Mouse (Mus musculus) yolk sac, embryonic 10.5 days (tissue): ENCODE measurements around the gene Apoc4.
A peak's percentile ranks its signal among the peaks of the same experiment; 100 is the strongest.
"Not testable (repeated sequence)": the region's sequence is repeated elsewhere in the genome, so short reads cannot be mapped to it uniquely, and the experiment has no call there.

Experiments used
- DNase-seq: peaks from one replicate; pipeline ENCODE4 v3.0.0-alpha.2; 2017; ENCODE audit warnings: low spot score

The Apoc4 gene

DNA sequence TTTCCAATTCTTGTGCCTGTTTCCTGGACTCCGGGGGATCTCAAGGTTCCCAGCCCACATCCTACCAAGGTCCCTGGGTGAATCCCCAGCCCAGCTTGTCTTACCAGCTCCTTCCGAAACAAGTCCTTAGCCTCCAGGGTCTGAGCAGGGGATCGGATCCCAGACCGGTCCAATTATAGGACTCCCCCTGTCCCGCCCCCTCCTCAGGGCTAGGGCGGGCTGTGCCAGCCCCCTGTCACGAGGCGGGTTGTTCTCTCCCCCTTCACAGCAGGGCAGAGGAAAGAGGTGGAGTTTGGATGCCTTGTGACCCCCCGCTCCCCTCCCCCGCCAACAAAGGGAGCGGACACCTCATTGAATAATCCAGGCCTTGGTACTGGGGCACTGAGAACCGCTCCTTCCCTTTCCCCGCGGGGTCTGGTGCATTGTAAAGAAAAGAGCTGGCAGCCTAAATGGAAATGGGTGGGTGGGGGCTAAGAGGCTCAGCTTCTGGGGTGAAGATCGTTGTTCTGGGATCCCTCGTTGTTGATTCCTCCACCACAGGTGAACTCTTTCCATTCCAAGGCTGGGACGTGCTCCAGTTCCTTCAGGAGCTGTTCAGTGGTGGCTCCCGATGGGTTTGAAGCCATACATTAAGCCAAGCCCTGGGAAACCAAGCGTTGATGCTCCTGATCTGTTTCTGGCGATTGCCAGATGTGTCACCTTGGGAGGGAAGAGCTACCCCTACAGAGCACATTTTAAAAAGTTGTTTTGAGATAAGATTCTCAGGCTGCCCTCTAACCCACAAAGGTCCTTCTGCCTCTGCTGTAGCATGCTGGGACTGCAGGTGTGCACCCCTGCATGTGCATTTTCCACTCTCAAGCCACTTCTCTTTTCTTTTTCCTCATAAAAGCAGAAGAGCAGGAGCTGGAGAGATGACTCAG, 17.9 kb upstream of the Apoc4 start, which contains the start of gene Apoe:
Gene Apoe, minus strand, starts transcription at position 282 of the 920 bp plus-strand sequence.
- DNase-seq, result peak; percentile 91

DNA sequence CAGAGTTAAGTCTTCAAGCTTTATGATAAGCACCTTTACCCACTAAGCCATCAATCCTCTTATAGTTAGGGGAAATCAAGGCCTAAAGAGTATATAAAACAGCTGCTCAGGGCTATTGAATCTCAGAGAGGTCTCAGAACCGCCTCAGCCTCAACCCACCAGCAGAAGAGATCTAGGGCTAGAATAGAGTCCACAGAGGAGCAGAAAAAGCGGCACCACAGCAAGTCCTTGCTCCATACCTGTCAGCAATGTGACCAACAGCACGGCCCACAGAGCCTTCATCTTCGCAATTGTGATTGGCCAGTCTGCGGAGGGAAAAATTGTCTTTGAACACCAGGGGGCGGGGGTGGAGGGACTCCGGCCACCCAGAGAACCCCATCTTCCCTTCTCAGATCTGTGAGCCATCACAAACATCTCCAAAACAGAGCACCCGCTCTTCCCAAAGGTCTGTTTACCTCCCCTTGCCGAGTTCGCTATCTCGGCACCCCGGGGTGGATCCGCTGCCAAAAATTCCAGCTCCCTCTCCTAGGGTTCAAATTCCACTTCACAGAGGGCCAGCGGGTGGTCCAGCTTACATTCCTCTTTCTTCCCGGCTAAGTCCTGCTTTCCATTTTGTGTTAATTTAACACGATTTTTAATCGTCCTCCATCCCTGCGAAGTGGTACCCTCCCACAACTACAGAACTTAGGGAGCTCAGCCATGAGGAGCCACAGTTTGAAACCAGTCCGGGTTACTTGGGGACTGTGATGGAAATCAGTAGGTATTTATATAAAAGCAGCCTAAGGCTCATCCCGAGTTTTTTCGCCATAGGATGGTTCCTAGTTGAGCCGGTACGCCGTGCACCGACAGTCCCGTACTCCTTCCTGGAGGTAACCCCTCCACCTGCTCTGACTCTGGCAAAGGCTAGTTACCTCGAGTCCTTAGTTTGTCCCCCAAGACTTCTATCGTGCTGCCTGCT, 16.9 kb upstream of the Apoc4 start:
- DNase-seq, result peak; percentile 68

DNA sequence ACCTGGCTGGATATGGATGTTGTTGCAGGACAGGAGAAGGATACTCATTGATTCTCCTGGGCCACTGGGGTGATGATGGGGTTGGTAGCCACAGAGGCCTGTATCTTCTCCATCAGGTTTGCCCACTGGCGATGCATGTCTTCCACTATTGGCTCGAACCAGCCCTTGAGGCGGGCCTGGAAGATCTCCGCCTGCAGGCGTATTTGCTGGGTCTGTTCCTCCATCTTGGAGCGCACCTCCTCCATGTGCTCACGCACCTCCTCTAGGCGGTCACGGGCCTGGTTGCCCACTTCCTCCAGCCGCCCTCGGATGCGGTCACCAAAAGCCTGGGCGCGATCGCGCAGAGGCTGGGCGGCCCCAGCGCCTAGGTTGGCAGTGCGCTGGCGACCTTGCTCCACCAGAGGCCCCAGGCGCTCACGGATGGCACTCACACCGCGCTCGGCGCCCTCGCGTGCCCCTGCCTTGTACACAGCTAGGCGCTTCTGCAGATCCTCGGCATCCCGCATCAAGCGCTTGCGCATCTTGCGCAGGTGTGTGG, 15.1 kb upstream of the Apoc4 start:
- peak; percentile 45 for DNase-seq

DNA sequence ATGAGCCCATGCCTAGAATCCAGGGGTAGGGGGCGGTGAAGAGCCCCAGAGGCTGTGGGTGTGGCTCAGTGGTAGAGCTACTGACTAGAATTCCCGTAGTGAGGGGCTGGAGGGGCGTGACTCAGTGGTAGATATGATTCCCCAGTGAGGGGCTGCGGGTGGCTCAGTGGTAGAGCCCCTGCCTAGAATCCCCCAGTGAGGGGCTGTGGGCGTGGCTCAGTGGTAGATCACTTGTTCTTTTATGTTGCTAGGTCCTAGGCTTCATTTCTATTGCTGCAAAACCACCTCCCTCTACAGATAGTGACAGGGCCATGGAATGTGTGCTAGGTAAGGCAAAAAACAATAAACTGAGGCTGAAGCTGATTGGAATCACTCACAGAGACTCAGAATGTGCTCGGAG, 14.6 kb upstream of the Apoc4 start:
- peak; percentile 59 for DNase-seq

DNA sequence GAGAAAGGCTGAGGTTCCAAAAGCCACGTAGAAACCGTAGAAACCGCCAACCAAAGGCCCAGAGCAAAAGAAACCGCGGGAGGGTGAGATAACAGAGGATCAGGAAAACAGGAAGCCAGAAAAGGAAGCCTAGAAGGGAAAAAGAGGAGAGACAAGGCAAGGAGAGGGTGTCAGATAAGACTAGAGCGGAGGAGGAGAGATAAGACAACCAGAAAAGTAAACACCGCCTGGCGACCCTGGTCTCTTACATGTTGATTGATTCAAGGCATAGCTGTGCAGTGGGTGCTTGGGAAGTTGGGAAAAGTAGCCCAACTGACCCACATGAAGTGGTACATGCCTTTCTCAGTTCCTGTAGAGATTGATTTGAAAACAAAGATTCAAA, 13.9 kb upstream of the Apoc4 start:
- peak; percentile 77 for DNase-seq

DNA sequence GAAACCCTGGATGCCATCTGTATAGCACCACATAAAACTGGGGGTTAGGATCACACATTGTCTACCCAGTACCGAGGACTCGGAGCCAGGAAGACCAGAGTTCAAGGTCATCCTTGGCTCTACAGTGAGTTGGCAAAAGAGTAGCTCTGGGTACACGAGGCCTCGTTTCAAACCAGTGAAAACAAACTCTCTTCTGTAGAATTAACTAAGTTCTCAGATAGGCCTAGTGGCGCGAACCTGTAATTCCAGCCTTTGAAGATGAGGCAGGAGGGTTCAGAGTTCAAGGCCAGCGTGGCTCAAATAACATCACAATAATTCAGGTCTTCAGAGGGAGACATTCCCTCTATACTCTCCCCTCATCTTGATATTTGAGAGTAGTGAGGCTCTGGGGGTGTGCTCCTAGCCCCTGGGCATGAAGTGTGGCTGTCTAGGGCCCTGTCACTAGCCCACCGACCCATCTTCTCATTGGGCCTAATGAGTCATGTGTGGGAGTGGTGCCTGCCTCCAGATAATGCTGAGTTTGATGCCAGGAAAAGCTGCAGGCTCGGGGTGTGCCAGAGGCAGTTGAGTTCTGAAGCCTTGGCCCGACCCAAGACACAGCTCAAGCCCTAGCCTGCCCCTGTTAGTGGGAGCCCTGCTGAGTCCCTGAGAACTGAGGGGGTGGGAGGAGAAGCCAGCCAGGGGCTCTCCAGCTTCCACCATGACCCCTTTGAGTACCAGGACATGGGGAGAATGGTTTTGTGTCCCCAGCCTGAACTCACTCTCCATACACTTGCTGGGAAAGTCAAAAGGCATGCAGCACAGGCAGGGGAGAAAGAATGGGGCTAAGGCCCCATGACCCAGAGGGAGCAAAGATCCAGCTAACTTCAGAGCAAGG, 13.3 kb upstream of the Apoc4 start:
- no peak for DNase-seq

DNA sequence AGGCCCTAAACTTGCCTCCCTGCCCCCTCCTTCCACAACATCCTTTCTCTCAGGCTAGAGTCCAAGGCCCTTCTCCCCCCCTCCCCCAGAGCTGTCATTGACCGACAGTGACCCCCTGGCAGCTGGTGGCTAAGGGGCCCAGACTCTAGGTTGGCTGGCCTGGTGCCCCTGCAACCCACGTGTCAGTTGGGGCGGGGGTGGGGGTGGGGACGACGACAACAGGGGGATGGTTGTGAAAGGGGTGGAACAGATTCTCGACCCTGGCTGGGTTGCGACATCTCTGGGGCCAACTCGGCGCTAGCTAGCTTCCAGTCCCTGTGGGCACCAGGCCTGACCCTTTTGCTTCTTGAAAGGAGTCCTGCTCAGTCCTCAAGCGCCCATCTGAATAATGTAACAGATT, 12.1 kb upstream of the Apoc4 start:
- peak; percentile 74 for DNase-seq

DNA sequence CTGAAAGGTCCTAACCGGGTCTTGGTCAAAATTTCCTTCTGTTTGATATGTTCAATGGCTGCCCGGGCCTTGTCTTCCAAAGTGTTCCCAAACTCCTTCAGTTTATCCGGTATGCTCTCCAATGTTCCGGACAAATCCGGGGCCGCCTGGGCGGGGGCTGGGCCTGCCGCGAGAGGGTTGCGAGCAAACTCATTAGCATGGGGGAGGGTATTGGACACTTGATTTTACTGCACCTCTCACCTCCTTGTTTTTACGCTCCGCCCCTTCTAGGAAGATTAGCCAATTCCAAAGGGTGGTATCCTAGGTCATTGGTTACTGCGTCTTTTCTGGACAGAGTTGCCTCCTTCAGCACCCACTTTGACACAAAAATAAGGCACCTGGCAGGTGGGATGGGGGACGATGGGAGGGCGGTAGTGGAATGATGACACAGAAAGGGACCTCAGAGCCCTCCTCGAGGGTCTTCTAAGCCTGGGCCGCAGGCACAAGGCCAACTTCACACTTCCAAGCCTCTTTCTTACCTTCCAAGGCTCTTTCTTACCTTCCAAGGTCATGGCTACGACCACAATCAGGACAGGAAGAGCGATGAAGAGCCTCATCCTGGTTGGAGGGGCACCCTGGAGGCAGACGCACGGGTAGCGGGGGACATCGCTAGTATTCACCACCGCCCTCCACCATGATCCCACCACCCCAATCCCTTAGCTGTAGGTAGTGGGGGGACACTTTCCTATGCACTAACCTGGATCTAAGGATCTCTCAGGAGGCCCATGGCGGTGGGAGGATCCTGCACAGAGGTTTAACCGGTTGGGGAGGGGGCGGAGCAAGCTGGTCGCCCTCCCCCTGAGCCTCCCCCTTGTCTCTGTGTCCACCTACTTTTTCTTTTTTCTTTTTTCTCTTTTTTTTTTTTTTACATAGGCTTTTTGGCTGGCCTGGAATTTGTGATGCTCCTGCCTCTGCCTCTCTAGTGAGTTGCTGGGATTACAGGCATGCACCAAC, 10.9 kb upstream of the Apoc4 start, which contains the start of gene Apoc1:
Gene Apoc1, minus strand, starts transcription at position 788 of the 993 bp plus-strand sequence.
- peak; percentile 88 for DNase-seq

DNA sequence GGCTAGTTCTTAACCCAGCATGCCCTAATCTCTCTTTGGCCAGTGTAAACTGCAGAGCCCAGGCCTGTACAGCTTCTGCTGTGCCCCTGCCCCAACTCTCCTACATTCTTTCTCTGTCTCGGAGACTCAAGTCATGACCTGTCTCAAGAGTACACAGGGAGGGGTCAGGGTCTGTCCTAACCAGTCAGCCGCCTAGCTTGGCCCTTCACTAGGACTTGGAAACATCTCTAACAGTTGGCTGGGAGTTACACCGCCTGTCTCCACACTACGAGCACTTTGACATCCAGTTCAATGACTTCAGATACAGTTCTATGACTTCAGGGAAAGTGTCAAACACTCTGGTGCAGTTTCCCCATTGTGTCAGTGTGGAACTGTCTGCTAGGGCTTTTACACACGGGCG, 10.2 kb upstream of the Apoc4 start:
- peak; percentile 65 for DNase-seq

DNA sequence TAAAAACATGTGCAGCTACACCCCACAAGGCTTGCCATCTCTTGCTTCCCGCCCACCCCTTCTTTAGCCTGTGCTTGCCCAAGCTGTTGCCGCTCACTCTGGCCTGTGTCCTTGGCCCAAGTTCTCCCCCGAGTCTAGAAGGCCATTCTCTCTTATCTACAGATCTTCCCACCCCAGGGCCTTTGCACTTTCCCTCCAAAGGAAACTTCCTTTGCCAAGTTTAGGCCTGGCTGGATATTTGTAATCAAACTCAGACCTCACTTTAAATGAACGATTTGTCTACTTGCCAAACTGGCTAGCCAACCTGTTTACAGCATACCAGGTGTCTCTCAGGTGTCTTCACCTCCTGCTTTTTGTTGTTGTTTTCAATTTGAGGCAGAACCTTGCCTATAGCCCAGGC, 9.6 kb upstream of the Apoc4 start:
- DNase-seq, result no peak

DNA sequence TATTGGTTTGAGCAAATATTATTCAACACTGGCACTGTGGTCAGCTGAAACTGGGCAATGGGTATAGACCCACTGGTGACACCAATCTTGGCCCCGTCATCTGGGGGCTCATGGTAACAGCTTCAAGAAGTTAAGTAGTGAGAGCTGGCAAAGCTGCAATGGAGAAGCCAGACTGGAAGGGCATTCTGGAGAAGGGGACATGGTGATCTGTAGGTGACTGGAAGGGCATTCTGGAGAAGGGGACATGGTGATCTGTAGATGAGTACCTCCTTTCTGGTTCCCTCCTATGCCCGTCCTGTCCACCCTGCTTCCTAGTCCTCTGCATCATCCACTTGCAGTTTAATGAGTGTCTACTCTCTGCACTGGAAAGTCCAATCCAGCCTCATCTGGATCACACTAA, 7.3 kb upstream of the Apoc4 start:
- no peak for DNase-seq

DNA sequence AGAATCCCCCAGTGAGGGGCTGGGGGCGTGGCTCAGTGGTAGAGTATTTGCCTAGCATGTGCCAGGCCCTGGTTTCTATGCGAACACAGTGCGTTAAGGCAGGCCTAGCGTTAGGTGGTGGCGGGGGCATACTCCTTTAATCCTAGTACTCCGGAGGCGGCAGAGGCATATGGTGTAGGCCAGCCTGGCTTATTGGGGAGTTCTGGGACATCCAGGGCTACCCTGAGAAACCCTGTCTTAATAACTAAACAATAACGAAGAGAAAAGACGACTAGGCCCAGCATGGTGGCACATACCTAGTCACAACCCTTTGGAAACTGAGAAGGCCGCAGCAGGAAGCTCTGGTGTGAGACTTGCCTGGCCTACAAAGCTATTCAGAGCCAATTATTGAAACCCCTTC, 6.8 kb upstream of the Apoc4 start:
- no peak for DNase-seq

DNA sequence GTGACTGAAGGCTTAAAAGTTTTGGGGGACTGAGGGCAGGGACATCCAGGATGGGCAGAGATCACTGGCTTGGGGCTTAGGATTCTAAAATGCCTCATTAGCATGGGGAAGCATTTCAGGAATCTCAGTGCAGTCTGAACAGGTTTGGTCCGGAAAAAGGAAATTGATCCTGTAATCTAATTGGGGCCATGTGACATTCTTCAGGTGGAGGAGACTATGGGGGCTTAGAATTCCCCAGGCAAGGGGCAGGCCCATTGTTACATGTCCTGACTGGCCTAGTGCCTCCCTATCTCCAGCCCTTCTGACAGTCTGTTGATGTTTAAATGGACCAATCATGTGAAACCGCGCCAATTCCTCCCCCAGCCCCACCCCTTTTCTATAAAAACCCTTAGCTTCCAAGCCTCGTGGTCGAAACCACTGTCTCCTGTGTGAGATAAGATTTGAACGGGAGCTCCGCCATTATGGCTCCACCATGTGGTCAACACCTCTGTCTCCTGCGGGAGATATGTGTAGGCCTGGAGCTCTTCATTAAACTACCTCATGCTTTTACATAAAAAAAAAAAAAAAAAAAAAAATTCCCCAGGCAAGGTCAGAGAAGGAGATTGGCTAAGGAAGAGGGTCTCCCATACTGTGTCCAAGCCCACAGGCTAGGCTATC, 5.8 kb upstream of the Apoc4 start:
- not testable (repeated sequence) for DNase-seq

DNA sequence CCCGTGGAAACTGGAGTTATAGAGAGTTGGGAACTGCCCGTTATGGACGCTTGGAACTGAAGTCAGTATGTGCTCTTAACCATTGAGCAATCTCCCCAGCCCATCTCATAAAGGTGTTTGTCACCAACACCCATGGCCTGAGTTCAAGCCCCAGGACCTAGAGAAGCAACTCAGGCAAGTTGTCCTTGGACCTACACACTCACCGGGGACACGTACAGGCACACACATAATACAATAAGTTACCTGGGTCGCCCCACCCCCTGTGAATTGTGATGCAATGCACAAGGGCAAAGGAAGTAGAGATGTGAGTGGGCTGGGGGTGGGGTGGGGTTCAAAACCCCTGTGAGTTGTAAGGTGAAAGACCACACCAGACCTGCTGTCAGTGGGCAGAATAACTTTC, 5.2 kb upstream of the Apoc4 start:
- DNase-seq, result peak; percentile 83

DNA sequence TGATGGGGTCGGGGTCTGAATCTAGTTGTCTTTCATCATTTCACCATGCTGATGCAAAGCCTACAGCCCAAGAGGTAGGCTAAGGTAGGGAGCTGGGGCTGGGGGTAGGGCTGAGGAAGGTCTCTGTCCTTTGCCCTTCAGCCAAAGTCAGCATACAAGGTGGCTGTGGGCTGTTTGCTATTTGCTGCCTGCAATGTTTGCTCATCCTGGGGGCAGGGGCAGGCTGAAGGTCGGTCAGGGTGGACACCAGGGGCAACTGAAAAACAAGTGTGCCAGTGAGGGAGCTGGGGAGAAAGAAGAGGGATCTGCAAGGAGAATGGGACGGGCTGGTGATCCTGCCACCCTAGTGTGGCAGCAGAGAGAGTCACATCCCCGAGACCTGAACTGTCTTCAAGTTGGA, 4.1 kb upstream of the Apoc4 start:
- peak; percentile 89 for DNase-seq

DNA sequence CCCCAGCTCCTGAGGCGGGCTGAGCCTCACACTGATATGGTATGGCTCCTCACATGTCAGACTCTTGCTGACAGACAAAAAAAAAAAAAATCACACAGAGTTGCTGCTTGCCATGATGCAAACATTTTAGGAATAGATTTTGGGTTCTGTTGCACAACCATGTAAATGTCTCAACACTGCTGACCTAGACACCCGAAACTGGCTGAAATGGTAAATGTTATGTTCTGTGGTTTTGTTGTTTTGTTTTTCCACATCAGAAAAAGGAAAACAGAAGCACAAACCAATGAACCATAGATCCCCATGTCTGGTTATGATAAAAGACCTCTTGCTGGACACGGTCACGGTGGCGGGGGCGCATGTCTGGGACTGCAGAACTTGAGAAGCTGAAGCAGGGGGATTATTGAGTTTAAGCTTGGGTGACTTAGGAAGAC, 2.5 kb upstream of the Apoc4 start:
- no peak for DNase-seq

DNA sequence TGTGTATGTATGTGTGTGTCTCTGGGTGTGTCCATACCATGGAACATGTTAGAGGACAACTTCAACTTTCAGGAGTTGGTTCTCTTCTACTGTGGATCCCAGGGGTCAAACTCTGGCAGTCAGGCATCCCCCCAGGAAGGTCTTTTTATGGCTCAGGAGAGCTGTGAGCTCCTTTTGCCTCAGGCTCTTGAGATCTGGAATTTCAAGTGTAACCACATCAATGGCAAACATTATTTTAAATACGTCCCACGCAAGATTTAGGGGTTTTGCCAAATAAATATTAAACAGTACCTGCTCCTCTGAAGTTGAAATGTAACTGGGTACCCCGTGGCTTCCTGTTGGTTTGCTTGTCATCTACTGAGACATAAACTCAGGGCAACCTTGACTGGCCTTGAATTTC, 1.7 kb upstream of the Apoc4 start:
- no peak for DNase-seq

DNA sequence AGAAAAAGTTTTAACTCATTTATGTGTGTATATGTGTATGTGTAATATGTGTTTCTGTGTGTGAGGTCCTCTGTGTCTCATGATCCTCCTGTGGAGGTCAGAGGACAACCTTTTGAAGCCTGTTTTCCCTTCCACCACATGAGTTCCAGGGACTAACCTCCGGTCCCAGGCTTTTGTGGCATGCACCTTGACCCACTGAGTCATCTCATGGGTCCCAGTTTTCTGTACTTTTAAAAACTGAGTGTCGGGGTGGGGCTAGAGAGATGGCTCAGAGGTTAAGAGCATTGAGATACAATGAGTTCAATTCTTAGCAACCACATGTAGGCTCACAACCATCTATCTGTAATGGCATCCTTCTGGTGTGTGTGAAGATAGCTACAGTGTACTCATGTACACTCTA, 577 bp downstream of the Apoc4 start:
- no peak for DNase-seq

DNA sequence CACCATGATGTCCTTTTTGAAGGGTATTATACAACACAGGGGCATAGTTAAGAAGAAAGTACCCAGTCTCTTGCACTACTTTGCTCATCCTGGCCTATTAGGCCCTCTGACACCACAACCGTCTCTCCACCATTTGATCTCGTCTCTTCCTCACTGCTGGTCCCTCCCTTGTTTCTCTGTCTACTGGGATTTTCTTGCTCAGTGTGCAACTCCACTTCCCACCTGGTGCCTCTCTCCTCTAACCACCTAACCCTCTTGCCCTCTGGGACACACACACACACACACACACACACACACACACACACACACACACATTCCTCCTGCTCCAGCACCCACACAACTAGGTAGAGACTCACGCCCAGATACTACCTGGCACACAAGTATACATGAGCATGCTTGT, 2.4 kb downstream of the Apoc4 start:
- no peak for DNase-seq

DNA sequence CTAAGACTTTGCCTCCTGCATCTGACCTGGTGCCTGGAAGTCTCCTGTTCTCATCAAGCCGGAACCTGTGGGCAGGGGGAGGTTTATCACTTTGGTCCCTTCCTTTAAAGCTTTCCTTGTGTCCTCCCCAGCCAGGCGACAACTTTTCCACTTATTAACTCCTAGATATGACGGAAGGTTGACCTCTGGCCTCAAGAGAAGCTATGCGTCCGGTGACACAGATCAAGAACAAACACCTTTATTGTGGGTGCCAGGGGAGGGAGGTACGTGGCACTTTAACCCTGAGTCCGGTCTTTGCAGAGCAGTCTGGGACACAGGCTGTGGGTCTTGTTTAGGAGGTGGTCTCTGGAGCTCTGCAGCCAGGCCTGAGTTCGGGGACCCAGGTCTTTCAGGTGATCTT, 3.4 kb downstream of the Apoc4 start, which contains the start of gene Apoc2:
Gene Apoc2, minus strand, starts transcription at position 70 of the 400 bp plus-strand sequence.
- DNase-seq, result peak; percentile 86
